Mouse (Mus musculus) ZHBTc4 (cell line): Measurements from ENCODE around the gene Cped1.
"Not testable (repeated sequence)": the region's sequence is repeated elsewhere in the genome, so short reads cannot be mapped to it uniquely, and the experiment has no call there.

Source experiments
- DNase-seq: peaks from one replicate; pipeline ENCODE4 v3.0.0-alpha.2; 2011; ENCODE audit warnings: low read depth, low spot score

Cped1 gene

GRCm38 (mm10) chr6:22222087-22222486 is 236.4 kb downstream of the Cped1 start:
- DNase-seq, result no peak

- no peak for DNase-seq
Observed at GRCm38 (mm10) chr6:22222947-22223346, 237.2 kb downstream of the Cped1 start.

GRCm38 (mm10) chr6:22224351-22224750 is 238.6 kb downstream of the Cped1 start:
- DNase-seq, result no peak

DNA sequence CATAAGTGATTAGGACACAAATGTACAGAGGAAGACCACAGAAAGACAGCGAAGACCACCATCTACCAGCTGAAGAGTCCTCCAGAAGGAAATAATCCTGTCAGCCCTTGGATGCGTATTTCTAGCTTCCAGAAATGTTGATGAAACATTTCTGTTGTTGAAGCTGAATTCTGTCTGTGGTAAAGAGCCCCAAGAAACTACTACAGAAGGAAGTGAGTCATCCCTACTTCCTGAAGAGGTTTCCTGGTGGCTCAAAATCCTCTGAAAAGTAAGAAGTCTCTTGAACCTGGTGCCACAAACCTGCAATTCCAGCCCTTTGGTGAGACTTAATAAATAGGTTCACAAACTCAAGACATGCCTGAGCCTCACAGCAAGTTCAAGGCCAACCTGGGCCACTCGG is 245.5 kb downstream of the Cped1 start:
- no peak for DNase-seq

- DNase-seq, result no peak
Observed at GRCm38 (mm10) chr6:22233517-22233916, 247.8 kb downstream of the Cped1 start.

GRCm38 (mm10) chr6:22235133-22235532 is 249.4 kb downstream of the Cped1 start:
- no peak for DNase-seq

GRCm38 (mm10) chr6:22243321-22243720 is 257.6 kb downstream of the Cped1 start:
- DNase-seq, result no peak

- DNase-seq, result no peak
Observed at GRCm38 (mm10) chr6:22246696-22247095, 261.0 kb downstream of the Cped1 start.

DNA sequence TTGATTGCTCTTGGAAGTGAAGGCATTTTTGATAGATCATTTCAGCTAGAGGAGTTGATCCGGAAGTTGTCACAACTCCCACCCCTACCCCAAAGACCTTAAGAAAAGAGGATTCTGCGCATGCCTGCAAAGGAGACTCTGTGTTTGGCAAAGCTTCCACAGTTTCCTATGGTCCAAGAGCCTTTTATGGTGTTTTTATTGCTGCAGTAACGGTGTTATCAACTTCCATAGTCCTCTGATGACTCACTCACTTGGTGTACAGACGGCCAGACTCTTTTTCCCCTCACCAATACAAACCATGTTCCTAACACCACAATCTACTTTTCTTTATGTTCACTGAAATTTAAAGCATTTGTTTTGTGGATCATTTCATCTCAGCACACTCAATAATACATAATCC is 273.1 kb downstream of the Cped1 start:
- no peak for DNase-seq

DNA sequence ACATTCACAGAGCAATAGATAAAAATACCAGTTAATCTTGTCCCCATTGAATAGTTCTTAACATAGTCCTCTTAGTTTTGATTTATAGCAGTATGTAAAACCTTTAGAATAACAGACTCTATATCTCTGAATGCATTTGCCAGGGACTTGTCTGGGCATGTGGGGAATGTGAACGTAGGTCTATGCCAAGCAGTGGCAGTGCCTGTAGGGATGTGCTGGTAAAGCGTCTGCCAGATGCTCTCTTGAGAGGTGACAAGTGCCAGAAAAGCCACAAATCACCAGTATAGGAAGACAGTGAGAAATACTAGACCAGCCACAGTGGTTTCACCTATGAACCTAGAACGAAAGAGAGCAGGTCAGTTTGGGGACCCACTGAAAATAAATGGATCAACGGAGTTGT is 276.8 kb downstream of the Cped1 start:
- DNase-seq, result no peak

- not testable (repeated sequence) for DNase-seq
Observed at GRCm38 (mm10) chr6:22264094-22264493, 278.4 kb downstream of the Cped1 start.

GRCm38 (mm10) chr6:22266018-22266417 is 280.3 kb downstream of the Cped1 start:
- no peak for DNase-seq

GRCm38 (mm10) chr6:22267807-22268667 is 282.3 kb downstream of the Cped1 start:
- DNase-seq, result no peak

GRCm38 (mm10) chr6:22268677-22269076 is 283.0 kb downstream of the Cped1 start:
- DNase-seq, result no peak

DNA sequence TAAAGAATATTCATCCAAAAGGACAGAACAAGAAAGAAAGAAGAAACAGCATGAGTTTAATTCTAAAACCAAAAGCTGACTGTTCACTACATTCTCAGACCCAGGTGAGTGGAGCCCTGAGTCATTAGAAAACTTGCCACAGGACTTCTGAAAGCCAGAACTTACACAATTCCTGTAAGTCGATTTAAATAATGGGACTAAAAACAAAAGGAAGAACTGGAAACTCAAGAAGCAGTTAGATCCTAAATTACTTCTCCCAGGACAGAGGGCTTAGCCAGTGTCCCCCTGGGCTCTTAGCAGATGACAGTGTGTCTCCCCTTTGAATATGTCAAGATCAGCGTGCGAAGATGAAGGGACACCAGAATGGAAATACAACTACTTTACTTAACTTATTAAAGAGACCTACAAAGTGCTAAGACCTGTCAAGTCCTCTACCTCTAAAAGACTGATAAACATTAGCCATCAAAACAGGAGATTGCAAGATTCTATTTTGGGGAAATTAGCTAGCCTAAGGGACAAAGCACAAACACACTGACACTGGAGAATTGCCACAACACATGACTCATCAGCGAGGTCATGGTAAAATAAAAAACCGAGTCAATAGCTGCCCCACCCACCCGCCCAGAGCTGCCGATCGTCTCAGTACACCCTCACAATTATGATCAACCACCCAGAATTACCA is 284.3 kb downstream of the Cped1 start:
- DNase-seq, result no peak

DNA sequence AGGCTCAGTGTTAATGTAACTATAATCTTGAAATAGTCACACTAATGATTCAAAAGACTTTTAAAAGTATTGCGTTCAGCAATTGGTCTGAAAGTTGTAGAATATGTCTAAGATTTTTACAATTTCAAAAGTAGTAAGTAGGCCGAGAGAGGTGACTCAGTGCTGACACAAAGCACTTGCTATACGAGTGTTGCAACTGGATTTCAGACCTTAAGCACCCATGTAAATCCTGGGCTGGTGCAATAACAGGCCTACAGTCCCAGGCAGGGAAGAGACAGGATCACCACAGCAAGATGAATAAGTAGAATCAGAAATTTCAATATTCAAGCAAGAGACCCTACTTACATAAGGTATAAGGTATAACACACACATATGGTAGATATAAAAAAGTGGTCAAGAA is 292.2 kb downstream of the Cped1 start:
- DNase-seq, result no peak

DNA sequence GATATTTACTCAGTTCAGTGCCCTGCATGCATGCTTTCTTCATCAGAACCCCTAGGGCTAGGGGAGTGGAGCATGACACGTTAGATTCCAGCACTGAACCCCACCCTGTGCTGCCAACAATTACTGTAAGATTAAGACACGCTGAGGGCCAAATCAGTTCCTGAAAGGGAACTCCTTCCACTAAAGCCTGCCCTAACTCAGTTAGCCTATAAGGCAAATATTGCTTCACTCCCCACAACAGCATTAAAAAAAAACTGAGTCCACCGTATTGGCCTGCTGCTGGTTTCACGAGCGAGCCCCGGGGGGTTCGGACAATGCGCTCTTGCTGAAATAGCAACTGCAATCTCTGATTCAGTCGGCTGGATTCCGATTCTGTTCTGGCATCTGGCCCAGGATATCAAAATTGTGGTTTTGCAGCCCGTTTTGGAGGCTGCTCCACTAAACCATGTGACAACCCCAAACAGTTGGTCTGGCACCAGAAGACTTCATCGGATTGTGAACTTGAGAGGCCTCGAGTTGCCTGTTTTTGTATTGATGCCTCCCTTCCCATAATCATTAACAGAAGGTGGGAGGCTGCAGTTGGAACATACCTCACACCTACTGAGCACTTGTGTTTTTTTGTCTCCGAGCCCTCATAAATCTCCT is 294.6 kb downstream of the Cped1 start:
- DNase-seq, result no peak

- no peak for DNase-seq
Observed at GRCm38 (mm10) chr6:22282405-22282804, 296.7 kb downstream of the Cped1 start.

DNA sequence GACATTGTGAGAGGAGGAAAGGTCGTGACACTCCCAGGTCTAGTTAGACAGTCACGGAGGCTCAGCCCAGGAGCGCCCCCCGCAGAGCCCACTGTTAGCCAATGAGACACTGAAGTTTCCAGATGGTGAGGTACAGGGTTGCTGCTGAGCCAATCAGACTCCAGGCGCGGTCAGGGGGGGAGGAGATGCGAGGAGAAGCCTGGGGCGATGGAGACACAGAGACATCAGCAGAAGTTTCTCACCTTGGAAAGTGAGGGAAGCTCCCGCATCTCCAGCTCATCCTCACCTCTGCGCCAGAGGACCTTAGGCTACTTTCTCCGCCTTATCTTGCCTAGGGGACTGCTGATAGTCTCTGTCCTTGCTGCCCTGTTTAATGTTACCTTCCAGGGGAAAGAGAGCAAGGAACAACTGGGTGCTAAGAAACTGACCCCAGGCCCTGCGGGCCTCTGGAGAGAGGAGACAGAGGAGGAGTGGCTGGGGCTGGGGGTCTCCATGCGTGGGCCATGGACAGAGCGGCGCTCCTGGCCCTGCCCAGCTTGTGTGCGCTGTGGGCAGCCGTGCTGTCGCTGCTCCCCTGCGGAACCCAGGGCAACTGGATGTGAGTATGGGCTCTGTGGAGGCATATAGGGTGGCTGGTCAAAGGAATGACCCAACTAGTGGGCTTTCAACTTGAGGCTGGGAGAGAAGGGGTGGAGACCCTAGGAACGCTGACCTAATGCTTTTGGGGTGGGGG is 302.5 kb downstream of the Cped1 start, which contains the start of gene Wnt16:
Gene Wnt16 (plus strand): TSS at position 224 of the 733 bp plus-strand sequence.
- DNase-seq, result peak; percentile 88

GRCm38 (mm10) chr6:22288737-22289460 is 303.2 kb downstream of the Cped1 start:
- DNase-seq, result peak; percentile 45

DNA sequence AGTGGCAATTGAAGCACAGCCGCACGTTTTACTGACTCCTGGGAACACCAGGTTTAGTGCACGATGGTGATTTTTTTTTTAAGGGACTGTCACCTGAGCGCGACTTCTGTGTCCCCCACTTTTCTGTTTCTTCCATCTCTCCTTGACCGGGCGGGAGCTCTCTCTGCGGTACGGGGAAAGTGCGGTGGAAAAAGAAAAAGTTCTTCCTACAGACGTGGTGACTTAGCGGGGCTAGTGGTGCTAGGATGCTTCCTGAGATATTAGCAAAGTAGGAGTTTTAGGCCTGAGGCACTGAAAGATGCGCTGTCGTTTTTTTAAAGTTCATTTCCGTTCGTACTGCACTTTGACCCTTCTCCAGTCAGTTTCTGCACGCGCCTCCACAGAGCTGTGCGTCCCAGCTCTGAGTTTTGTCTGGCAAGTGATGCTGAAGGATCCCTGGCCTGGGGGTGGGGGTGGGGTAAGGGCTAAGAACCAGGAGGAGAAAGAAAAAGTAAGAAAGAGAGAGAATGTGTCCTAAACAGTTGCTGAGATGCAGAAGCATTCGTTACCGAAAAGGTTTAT is 303.8 kb downstream of the Cped1 start:
- peak; percentile 8 for DNase-seq
